Mouse (Mus musculus): ENCODE measurements around the gene Lgals7. TPM values are rescaled to one million over a fixed set of nuclear protein-coding genes. Genes with fewer than 3 reads are reported as not detected.
"Not testable (repeated sequence)": the region's sequence is repeated elsewhere in the genome, so short reads cannot be mapped to it uniquely, and the experiment has no call there.

Lgals7 gene
- polyA plus RNA-seq, 1 experiment from 2014 or later, result 2.2 TPM

DNA sequence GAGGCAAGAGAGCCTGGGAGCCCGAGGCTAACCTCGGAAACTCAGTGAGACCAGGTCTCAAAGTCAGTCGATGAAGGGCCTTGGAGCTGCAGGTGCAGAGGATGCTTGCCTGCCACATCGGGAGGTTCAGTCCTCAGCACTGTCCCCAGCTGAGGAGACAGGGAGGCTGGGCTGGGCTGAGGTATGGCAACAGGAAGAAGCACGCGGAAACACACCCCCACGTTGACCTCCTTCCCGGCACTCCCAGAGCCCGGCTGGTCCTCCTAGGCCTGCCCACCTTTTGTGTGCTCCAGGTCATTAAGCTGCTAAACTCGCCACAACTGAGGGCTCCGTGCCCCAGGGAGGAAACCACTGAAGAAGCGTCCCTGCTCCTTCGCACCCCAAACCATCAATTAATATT is 17.5 kb downstream of the Lgals7 start, which contains the start of gene Capn12:
Gene Capn12 (plus strand): TSS at position 224 of the 400 bp plus-strand sequence.
- Histone ChIP-seq H3K4me2 (no peak within 1 kb of the TSS), H3K27me3 (replicated peaks) (no peaks in the 10 kb centered on the region), H3K36me3 (no peaks in the 10 kb centered on the region), H3K4me1 (no peaks in the 10 kb centered on the region), H3K4me3 (replicated peaks) (no peak within 1 kb of the TSS), H3K9me3 (no peaks in the 10 kb centered on the region), H3K27ac (no peak within 1 kb of the TSS), H3K9ac (no peak within 1 kb of the TSS)
- 44% methylated on average over 13 of the region's 13 CpGs for WGBS
- no peak for ATAC-seq (ENCODE audit: insufficient read depth, low FRiP score, low read depth)

DNA sequence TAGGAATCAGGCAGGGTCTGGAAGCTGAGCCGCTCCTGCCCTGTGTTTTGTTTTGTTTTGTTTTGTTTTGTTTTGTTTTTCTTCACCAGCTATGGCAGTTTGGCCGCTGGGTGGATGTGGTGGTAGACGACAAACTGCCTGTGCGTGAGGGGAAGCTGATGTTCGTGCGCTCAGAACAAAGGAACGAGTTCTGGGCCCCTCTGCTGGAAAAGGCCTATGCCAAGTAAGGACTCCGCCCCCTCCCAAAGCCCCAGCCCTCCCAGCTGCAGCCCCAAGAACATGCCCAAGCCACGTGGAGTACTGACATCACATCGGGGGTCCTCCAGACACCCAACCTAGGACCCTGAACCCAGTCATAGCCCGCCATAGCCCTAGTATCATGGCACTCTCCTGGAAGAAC is 19.4 kb downstream of the Lgals7 start:
- ATAC-seq (ENCODE audit: insufficient read depth, low FRiP score, low read depth), result no peak
- 77% methylated on average over 11 of the region's 11 CpGs for WGBS
- Histone ChIP-seq H3K9me3 (no peaks in the 10 kb centered on the region), H3K4me2 (no peak overlapping the region), H3K27me3 (replicated peaks) (peaks cover 7% of the 10 kb centered on the region), H3K4me3 (replicated peaks) (no peak overlapping the region), H3K4me1 (no peaks in the 10 kb centered on the region), H3K9ac (no peak overlapping the region), H3K36me3 (no peaks in the 10 kb centered on the region), H3K27ac (no peak overlapping the region)

DNA sequence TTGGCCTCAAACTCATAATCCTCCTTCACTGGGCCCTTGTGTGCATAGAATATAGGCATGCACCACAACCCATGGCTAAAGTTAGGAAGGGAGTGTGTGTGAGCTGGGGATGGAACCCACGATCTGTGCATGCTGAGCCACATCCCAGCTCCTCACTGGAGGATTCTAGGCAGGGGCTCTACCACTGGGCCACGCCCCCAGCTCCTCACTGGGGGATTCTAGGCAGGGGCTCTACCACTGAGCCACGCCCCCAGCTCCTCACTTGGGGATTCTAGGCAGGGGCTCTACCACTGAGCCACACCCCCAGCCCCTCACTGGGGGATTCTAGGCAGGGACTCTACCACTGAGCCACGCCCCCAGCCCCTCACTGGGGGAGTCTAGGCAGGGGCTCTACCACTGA is 20.1 kb downstream of the Lgals7 start:
- H3K4me3 ChIP-seq (replicated peaks); ATAC-seq (ENCODE audit: insufficient read depth, low FRiP score, low read depth); H3K4me2 ChIP-seq; H3K36me3 ChIP-seq; H3K27ac ChIP-seq; H3K9me3 ChIP-seq; H3K4me1 ChIP-seq; H3K9ac ChIP-seq: not testable (repeated sequence)
- H3K27me3 ChIP-seq (replicated peaks), result peaks cover 14% of the 10 kb centered on the region
- 88% methylated on average over 4 of the region's 4 CpGs for WGBS

DNA sequence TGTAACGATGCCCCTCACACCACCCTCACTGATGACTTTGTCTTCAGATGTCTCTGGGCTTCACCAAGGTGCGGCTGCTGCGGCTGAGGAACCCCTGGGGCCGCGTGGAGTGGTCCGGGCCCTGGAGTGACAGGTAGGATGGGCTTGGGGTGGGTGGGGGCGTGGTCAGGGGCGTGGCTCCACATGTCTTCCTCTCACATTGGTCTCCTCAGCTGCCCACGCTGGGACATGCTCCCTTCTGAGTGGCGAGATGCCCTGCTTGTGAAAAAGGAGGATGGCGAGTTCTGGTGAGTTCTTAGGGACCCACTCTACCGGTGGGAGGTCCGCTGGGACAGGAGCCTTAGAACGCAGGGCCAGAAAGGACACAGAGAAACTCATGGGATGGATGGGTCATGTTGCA is 22.8 kb downstream of the Lgals7 start:
- H3K4me2 ChIP-seq, result no peak overlapping the region
- H3K27ac ChIP-seq, result no peak overlapping the region
- H3K9ac ChIP-seq, result no peak overlapping the region
- H3K36me3 ChIP-seq, result 0 out of 2 replicates have a peak, but pooled peaks cover 7% of the 10 kb centered on the region
- H3K4me1 ChIP-seq, result peaks cover 10% of the 10 kb centered on the region; the same call in 1 of the 2 replicates
- H3K9me3 ChIP-seq, result no peaks in the 10 kb centered on the region
- WGBS, result 26% methylated on average over 14 of the region's 14 CpGs
- peaks cover 20% of the 10 kb centered on the region for H3K27me3 ChIP-seq (replicated peaks)
- no peak overlapping the region for H3K4me3 ChIP-seq (replicated peaks)
- ATAC-seq (ENCODE audit: insufficient read depth, low FRiP score, low read depth), result no peak

DNA sequence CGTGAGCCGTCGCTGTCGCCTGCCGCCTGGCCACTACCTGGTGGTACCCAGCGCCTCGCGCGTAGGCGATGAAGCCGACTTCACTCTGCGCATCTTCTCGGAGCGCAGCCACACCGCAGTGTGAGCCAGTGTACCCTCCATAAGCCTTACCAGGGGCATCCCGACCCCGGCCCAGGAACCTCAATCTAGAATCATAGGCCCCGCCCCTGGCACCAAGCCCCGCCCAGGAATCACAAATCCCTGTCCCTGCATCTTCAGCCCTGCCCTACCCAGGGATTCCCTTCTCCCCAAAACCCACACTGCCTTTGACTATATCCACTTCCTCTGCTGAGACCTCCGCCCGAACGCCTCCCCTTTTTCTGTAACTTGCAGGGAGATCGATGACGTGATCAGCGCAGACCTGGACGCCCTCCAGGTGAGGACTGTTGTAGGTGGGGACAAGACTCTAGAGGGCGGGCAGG is 25.1 kb downstream of the Lgals7 start:
- H3K9me3 ChIP-seq, result no peaks in the 10 kb centered on the region
- peaks cover 20% of the 10 kb centered on the region for H3K27me3 ChIP-seq (replicated peaks)
- peak; percentile 13; the same call in 1 of the 2 replicates for ATAC-seq (ENCODE audit: insufficient read depth, low FRiP score, low read depth)
- H3K27ac ChIP-seq, result no peak overlapping the region
- H3K9ac ChIP-seq, result no peak overlapping the region
- WGBS, result 3% methylated on average over 27 of the region's 27 CpGs
- peak overlapping the region; percentile 66 for H3K4me2 ChIP-seq
- peaks cover 25% of the 10 kb centered on the region for H3K36me3 ChIP-seq
- H3K4me1 ChIP-seq, result peaks cover 10% of the 10 kb centered on the region; the same call in 1 of the 2 replicates
- H3K4me3 ChIP-seq (replicated peaks), result peak overlapping the region; percentile 35

DNA sequence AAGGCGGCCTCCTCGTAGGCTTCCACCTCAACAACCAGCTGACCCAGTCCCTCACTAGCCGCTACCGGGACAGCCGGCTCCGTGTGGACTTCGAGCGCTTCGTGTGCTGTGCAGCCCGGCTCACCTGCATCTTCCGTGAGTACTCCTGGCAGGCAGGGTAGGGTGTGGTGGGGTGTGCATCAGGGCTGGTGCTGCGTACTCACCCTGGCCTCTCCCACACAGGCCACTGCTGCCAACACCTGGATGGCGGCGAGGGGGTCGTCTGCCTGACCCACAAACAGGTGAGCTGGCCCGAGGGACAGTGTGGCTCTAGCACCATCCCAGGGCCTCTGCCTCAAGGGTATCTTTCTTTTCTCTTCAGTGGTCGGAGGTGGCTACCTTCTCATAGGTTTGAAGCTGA is 28.9 kb downstream of the Lgals7 start:
- no peak overlapping the region for H3K9ac ChIP-seq
- no peak overlapping the region for H3K27ac ChIP-seq
- H3K36me3 ChIP-seq, result peaks cover 57% of the 10 kb centered on the region
- H3K27me3 ChIP-seq (replicated peaks), result peaks cover 16% of the 10 kb centered on the region
- WGBS, result 94% methylated on average over 17 of the region's 17 CpGs
- H3K4me3 ChIP-seq (replicated peaks), result no peak overlapping the region
- no peak overlapping the region for H3K4me2 ChIP-seq
- no peak for ATAC-seq (ENCODE audit: insufficient read depth, low FRiP score, low read depth)
- peaks cover 10% of the 10 kb centered on the region; the same call in 1 of the 2 replicates for H3K4me1 ChIP-seq
- H3K9me3 ChIP-seq, result no peaks in the 10 kb centered on the region

DNA sequence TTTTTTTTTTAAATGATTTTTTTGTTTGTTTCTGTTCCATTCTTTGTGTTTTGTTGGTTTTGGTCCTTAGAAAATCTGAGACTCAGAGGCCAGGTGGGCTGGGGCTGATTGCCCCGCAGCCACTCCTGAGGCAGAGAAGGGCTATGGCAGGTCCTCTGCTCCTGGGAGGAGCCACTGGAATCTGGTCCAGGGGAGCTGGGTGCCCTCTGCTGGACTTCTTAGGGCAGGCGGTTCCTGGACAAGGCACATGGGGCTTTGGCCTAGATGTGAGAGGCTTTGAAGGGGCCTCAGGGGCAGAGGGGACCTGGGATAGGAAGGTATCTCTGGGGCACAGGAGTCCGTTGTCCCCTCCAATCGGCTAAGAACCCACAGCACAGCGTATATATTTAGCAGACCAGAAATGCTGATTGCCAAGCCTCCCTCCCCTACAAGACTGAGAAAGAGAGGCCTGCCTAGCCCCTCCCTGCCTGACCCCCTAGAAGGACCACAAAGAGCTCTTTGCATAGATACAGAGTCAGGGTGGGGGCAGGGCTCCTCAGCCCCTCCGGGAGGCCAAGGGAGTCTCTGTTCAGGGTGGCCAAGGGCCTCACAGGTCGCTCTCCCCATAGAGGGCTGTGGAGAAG is 30.1 kb downstream of the Lgals7 start:
- H3K27ac ChIP-seq, result no peak overlapping the region
- H3K4me1 ChIP-seq, result peaks cover 4% of the 10 kb centered on the region; the same call in 1 of the 2 replicates
- H3K4me2 ChIP-seq, result no peak overlapping the region
- no peak overlapping the region for H3K4me3 ChIP-seq (replicated peaks)
- peaks cover 5% of the 10 kb centered on the region; the same call in 1 of the 2 replicates for H3K27me3 ChIP-seq (replicated peaks)
- 37% methylated on average over 7 of the region's 7 CpGs for WGBS
- ATAC-seq (ENCODE audit: insufficient read depth, low FRiP score, low read depth), result peak; percentile 48
- no peak overlapping the region for H3K9ac ChIP-seq
- H3K9me3 ChIP-seq, result no peaks in the 10 kb centered on the region
- H3K36me3 ChIP-seq, result peaks cover 69% of the 10 kb centered on the region

DNA sequence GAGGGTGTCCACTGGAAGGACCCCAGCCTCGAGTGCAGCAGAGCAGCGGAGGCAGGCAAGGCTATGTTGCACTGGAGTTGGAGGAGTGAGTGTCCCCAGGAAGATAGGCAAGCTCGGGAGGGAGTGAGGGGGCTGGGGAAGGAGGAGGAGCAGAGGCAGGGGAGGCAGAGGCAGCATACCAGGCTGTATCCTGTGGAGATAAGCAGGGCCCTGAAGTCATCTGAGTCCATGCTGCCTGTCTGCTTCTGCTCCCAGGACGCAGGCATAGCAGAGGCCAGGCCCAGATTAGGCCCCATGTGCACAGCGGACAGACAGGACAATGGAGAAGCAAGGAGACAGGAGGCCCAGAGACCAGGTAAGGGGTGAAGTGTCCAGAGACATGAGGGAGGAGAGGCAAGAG is 31.3 kb downstream of the Lgals7 start:
- WGBS, result 62% methylated on average over 5 of the region's 5 CpGs

DNA sequence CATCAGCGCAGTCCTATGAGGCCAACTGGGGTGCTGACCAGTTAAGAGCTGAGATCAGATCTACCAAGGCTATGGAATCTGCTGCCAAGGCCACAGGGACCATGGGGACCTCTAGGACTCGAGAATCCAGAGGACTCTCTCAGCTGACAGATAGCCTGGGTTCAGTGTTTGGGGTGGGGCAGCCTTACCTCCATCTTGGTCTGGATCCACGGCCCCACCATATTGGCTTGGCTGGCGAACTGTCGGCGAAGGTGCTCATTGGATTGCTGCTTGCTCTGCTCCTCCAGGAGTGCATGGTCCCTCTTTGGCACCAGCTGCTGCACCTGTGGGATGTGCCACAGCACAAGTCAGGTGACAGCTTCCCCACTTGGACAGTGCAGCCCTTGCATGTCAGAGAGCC is 34.0 kb downstream of the Lgals7 start:
- Histone ChIP-seq H3K9me3 (no peaks in the 10 kb centered on the region), H3K27ac (no peak overlapping the region), H3K4me3 (replicated peaks) (no peak overlapping the region), H3K36me3 (peaks cover 85% of the 10 kb centered on the region), H3K9ac (no peak overlapping the region), H3K4me1 (no peaks in the 10 kb centered on the region), H3K27me3 (replicated peaks) (no peaks in the 10 kb centered on the region), H3K4me2 (no peak overlapping the region)
- ATAC-seq (ENCODE audit: insufficient read depth, low FRiP score, low read depth), result no peak
- WGBS, result 90% methylated on average over 6 of the region's 6 CpGs

More for the DNA sequence above, 31.3 kb downstream of the Lgals7 start:
- Histone ChIP-seq H3K36me3 (peaks cover 81% of the 10 kb centered on the region), H3K9me3 (no peaks in the 10 kb centered on the region), H3K4me3 (replicated peaks) (no peak overlapping the region), H3K4me2 (no peak overlapping the region), H3K27ac (no peak overlapping the region), H3K4me1 (no peaks in the 10 kb centered on the region), H3K9ac (no peak overlapping the region), H3K27me3 (replicated peaks) (0 out of 2 replicates have a peak, but pooled peaks cover 4% of the 10 kb centered on the region)
- no peak for ATAC-seq (ENCODE audit: insufficient read depth, low FRiP score, low read depth)

DNA sequence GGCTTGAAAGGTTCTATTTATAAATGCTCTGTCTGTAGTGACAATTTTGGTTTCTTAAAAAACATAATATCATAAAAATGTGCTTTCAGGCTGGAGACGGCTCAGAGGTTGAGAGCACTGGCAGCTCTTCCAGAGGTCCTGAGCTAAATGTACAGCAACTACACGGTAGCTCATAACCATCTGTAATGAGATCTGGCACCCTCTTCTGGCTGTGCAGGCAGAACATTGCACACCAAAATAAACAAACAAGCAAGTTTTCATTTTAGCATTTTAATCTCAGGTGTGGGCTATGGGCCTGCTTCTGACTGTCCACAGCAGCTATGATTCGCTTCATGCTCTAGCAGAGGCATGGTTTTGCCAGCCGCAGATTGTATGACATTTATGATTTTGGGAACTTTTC is 36.3 kb downstream of the Lgals7 start:
- Histone ChIP-seq H3K4me3 (replicated peaks) (no peak overlapping the region), H3K27me3 (replicated peaks) (no peaks in the 10 kb centered on the region), H3K27ac (no peak overlapping the region), H3K9me3 (no peaks in the 10 kb centered on the region), H3K4me1 (no peaks in the 10 kb centered on the region), H3K9ac (no peak overlapping the region), H3K36me3 (peaks cover 94% of the 10 kb centered on the region), H3K4me2 (no peak overlapping the region)
- 77% methylated on average over 4 of the region's 4 CpGs for WGBS
- ATAC-seq (ENCODE audit: insufficient read depth, low FRiP score, low read depth), result no peak

DNA sequence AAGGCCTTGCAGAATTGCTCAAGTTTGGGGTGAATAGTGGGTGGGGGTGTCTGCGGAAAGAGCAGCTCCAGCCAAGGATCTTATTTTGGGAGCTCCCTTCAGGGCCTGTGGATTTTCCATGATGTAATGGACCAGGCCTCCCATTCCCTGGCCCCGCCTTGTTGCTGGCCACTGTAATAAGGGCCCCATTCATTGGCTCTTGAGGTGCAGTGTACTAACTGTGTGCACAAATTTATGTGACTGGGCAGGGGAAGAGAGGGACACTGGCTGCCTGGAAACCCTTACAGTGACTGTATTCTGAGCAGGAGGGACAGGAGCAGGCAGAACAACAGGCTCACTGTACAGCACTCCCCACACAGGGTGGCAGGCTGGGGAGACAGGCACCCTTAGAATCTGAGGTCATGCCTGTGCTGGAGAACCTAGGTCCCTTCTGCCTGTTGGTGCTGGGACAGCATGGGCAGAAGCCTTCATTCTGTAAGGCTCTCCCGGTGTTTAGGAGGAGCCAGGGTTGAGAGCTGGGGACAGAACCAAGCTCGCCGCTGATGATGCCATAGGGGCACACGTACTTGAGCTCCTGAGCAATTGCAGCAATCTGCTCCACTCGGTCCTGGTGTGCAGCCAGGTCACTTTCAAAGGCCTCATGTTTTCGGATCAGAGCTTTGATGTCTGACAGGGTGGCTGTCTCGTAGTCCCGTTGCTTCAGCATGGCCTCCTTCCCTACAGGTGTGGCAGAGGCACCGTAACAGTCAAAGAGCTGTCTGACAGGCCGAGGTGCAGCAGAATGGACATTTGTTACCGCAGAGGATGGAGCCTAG is 37.9 kb downstream of the Lgals7 start:
- WGBS, result 85% methylated on average over 13 of the region's 13 CpGs
- Histone ChIP-seq H3K9ac (no peak overlapping the region), H3K4me3 (replicated peaks) (no peak overlapping the region), H3K27me3 (replicated peaks) (no peaks in the 10 kb centered on the region), H3K9me3 (no peaks in the 10 kb centered on the region), H3K36me3 (peaks cover 93% of the 10 kb centered on the region), H3K27ac (no peak overlapping the region), H3K4me2 (no peak overlapping the region), H3K4me1 (no peaks in the 10 kb centered on the region)
- peak; percentile 40 for ATAC-seq (ENCODE audit: insufficient read depth, low FRiP score, low read depth)

DNA sequence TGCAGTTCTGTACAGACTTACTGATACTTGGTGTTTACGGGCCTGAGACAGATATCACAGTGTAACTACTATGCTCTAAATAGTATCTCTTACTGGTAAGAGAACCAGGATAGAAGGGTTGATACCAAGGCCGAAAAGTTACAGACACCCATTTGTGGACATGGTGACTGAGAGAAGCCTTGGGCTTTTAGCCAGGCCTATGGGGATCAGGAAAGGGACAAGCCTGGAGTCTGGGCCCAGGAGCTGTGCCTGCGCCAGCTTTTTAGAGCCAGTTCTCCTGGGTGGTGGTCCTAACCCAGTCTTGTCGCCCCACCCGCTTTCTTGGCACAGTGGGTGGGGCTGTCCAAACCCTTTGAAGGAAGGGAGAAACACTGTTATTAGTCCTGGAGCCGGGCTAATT is 38.5 kb downstream of the Lgals7 start:
- H3K4me2 ChIP-seq, result no peak overlapping the region
- H3K36me3 ChIP-seq, result peaks cover 93% of the 10 kb centered on the region
- H3K9me3 ChIP-seq, result no peaks in the 10 kb centered on the region
- no peaks in the 10 kb centered on the region for H3K4me1 ChIP-seq
- H3K27me3 ChIP-seq (replicated peaks), result no peaks in the 10 kb centered on the region
- no peak overlapping the region for H3K9ac ChIP-seq
- no peak overlapping the region for H3K4me3 ChIP-seq (replicated peaks)
- no peak for ATAC-seq (ENCODE audit: insufficient read depth, low FRiP score, low read depth)
- WGBS, result 92% methylated on average over 6 of the region's 6 CpGs
- H3K27ac ChIP-seq, result no peak overlapping the region
